Mouse (Mus musculus): ENCODE results near the gene Mark4. TPM values are rescaled to one million over a fixed set of nuclear protein-coding genes. Genes with fewer than 3 reads are reported as not detected.
A peak's percentile ranks its signal among the peaks of the same experiment; 100 is the strongest.

Mark4 gene
- polyA plus RNA-seq, 1 experiment from 2014 or later, result 10.9 TPM

GRCm38 (mm10) chr7:19409753-19410152 lies 48.9 kb downstream of the Mark4 start:
- Histone ChIP-seq H3K9me3 (ENCODE audit: control insufficient read depth, low read length) (peaks cover 4% of the 10 kb centered on the region; the same call in 1 of the 2 replicates), H3K27ac (replicated peaks; ENCODE audit: low read depth, low read length) (0 out of 2 replicates have a peak overlapping the region, but pooled peaks have one; percentile 23), H3K9ac (ENCODE audit: low read depth, low read length) (no peak overlapping the region), H3K4me3 (ENCODE audit: low read depth, low read length) (no peak overlapping the region), H3K4me1 (ENCODE audit: control insufficient read depth, insufficient read depth, low read length) (no peaks in the 10 kb centered on the region), H3K36me3 (ENCODE audit: control insufficient read depth, insufficient read depth, low read length) (no peaks in the 10 kb centered on the region), H3K27me3 (replicated peaks; ENCODE audit: control insufficient read depth, insufficient read depth, low read length) (peaks cover 6% of the 10 kb centered on the region), H3K4me2 (ENCODE audit: low read depth, low read length) (no peak overlapping the region)
- WGBS, result 39% methylated on average over 6 of the region's 6 CpGs
- peak; percentile 26 for DNase-seq (ENCODE audit: low spot score)
- peak; percentile 60 for ATAC-seq (ENCODE audit: low read depth)

GRCm38 (mm10) chr7:19405417-19405816 lies 53.2 kb downstream of the Mark4 start:
- WGBS, result 3% methylated on average over 18 of the region's 19 CpGs
- Histone ChIP-seq H3K9me3 (ENCODE audit: control insufficient read depth, low read length) (peaks cover 7% of the 10 kb centered on the region; the same call in 1 of the 2 replicates), H3K27me3 (replicated peaks; ENCODE audit: control insufficient read depth, insufficient read depth, low read length) (peaks cover 38% of the 10 kb centered on the region), H3K4me3 (ENCODE audit: low read depth, low read length) (no peak overlapping the region), H3K4me2 (ENCODE audit: low read depth, low read length) (peak overlapping the region; percentile 49), H3K36me3 (ENCODE audit: control insufficient read depth, insufficient read depth, low read length) (no peaks in the 10 kb centered on the region), H3K4me1 (ENCODE audit: control insufficient read depth, insufficient read depth, low read length) (no peaks in the 10 kb centered on the region; the same call in 1 of the 2 replicates), H3K9ac (ENCODE audit: low read depth, low read length) (peak overlapping the region; percentile 14; the same call in 1 of the 2 replicates), H3K27ac (replicated peaks; ENCODE audit: low read depth, low read length) (no peak overlapping the region)
- DNase-seq (ENCODE audit: low spot score) (peak; percentile 61), ATAC-seq (ENCODE audit: low read depth) (0 out of 2 replicates have a peak, but pooled peaks have one; percentile 20)

- H3K4me1 ChIP-seq (ENCODE audit: control insufficient read depth, insufficient read depth, low read length), result peaks cover 4% of the 10 kb centered on the region; the same call in 1 of the 2 replicates
- DNase-seq (ENCODE audit: low spot score) (no peak), ATAC-seq (ENCODE audit: low read depth) (no peak)
- H3K27me3 ChIP-seq (replicated peaks; ENCODE audit: control insufficient read depth, insufficient read depth, low read length), result peaks cover 45% of the 10 kb centered on the region
- H3K27ac ChIP-seq (replicated peaks; ENCODE audit: low read depth, low read length), result no peak within 1 kb of the TSS
- WGBS, result 51% methylated on average over 7 of the region's 7 CpGs
- H3K4me2 ChIP-seq (ENCODE audit: low read depth, low read length), result peak within 1 kb of the TSS; percentile 95
- H3K9me3 ChIP-seq (ENCODE audit: control insufficient read depth, low read length), result peaks cover 7% of the 10 kb centered on the region; the same call in 1 of the 2 replicates
- H3K4me3 ChIP-seq (ENCODE audit: low read depth, low read length), result peak within 1 kb of the TSS; percentile 58
- peak within 1 kb of the TSS; percentile 60 for H3K9ac ChIP-seq (ENCODE audit: low read depth, low read length)
- H3K36me3 ChIP-seq (ENCODE audit: control insufficient read depth, insufficient read depth, low read length), result no peaks in the 10 kb centered on the region
Observed at GRCm38 (mm10) chr7:19404476-19404875, 54.1 kb downstream of the Mark4 start, which contains the start of gene Ckm. TSS of gene Ckm (plus strand) at chr7:19404776.

DNA sequence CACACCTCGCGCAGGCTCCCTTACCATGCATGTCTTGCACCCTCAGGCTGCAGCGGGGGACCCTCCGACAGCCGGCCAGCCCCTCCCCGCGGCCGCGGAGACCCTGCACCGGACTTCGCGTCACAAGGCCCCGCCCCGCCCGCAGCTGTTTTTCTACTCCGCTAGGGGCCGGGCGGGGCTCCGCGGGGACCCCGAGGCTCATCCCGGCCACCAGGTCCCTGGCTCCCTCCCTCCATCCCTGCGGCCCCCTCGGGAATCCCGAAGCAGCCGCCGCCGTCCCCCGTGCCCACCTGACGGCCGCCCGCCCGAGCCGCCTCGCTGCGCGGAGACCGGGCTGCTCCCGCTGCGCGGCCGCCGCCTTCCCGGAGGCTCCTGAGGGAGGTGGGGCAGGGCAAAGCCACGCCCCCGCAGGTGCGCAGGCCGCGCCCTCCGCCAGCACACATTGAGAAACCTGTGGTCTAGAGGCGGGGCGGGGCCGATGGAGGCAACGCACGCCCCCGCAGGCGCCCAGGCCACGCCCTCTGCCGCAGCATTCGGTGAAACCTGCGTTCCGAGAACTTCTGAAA lies 54.8 kb downstream of the Mark4 start, which contains the start of gene Klc3:
Klc3 (minus strand) TSS at position 374 of the 566 bp plus-strand sequence.
- DNase-seq (ENCODE audit: low spot score), result peak; percentile 87
- H3K36me3 ChIP-seq (ENCODE audit: control insufficient read depth, insufficient read depth, low read length), result no peaks in the 10 kb centered on the region
- peak; percentile 66 for ATAC-seq (ENCODE audit: low read depth)
- H3K9me3 ChIP-seq (ENCODE audit: control insufficient read depth, low read length), result peaks cover 7% of the 10 kb centered on the region; the same call in 1 of the 2 replicates
- peaks cover 5% of the 10 kb centered on the region; the same call in 1 of the 2 replicates for H3K4me1 ChIP-seq (ENCODE audit: control insufficient read depth, insufficient read depth, low read length)
- H3K27ac ChIP-seq (replicated peaks; ENCODE audit: low read depth, low read length), result no peak within 1 kb of the TSS
- peak within 1 kb of the TSS; percentile 58 for H3K4me3 ChIP-seq (ENCODE audit: low read depth, low read length)
- WGBS, result 1% methylated on average over 38 of the region's 62 CpGs
- H3K4me2 ChIP-seq (ENCODE audit: low read depth, low read length), result peak within 1 kb of the TSS; percentile 95
- peak within 1 kb of the TSS; percentile 60 for H3K9ac ChIP-seq (ENCODE audit: low read depth, low read length)
- peaks cover 49% of the 10 kb centered on the region for H3K27me3 ChIP-seq (replicated peaks; ENCODE audit: control insufficient read depth, insufficient read depth, low read length)

GRCm38 (mm10) chr7:19402535-19403112 lies 56.0 kb downstream of the Mark4 start:
- Histone ChIP-seq H3K9ac (ENCODE audit: low read depth, low read length) (no peak overlapping the region), H3K4me3 (ENCODE audit: low read depth, low read length) (no peak overlapping the region), H3K4me1 (ENCODE audit: control insufficient read depth, insufficient read depth, low read length) (peaks cover 5% of the 10 kb centered on the region; the same call in 1 of the 2 replicates), H3K36me3 (ENCODE audit: control insufficient read depth, insufficient read depth, low read length) (no peaks in the 10 kb centered on the region), H3K4me2 (ENCODE audit: low read depth, low read length) (no peak overlapping the region), H3K27me3 (replicated peaks; ENCODE audit: control insufficient read depth, insufficient read depth, low read length) (peaks cover 49% of the 10 kb centered on the region), H3K27ac (replicated peaks; ENCODE audit: low read depth, low read length) (no peak overlapping the region), H3K9me3 (ENCODE audit: control insufficient read depth, low read length) (peaks cover 7% of the 10 kb centered on the region; the same call in 1 of the 2 replicates)
- DNase-seq (ENCODE audit: low spot score) (no peak), ATAC-seq (ENCODE audit: low read depth) (no peak)
- WGBS, result 79% methylated on average over 8 of the region's 9 CpGs

GRCm38 (mm10) chr7:19400946-19401345 lies 57.7 kb downstream of the Mark4 start:
- Histone ChIP-seq H3K9me3 (ENCODE audit: control insufficient read depth, low read length) (peaks cover 7% of the 10 kb centered on the region; the same call in 1 of the 2 replicates), H3K4me2 (ENCODE audit: low read depth, low read length) (no peak overlapping the region), H3K27me3 (replicated peaks; ENCODE audit: control insufficient read depth, insufficient read depth, low read length) (peaks cover 49% of the 10 kb centered on the region), H3K9ac (ENCODE audit: low read depth, low read length) (no peak overlapping the region), H3K4me3 (ENCODE audit: low read depth, low read length) (no peak overlapping the region), H3K27ac (replicated peaks; ENCODE audit: low read depth, low read length) (no peak overlapping the region), H3K36me3 (ENCODE audit: control insufficient read depth, insufficient read depth, low read length) (peaks cover 1% of the 10 kb centered on the region; the same call in 1 of the 2 replicates), H3K4me1 (ENCODE audit: control insufficient read depth, insufficient read depth, low read length) (peaks cover 5% of the 10 kb centered on the region; the same call in 1 of the 2 replicates)
- DNase-seq (ENCODE audit: low spot score), result no peak
- 84% methylated on average over 4 of the region's 4 CpGs for WGBS
- ATAC-seq (ENCODE audit: low read depth), result no peak

- Histone ChIP-seq H3K9ac (ENCODE audit: low read depth, low read length) (peak overlapping the region; percentile 55), H3K9me3 (ENCODE audit: control insufficient read depth, low read length) (peaks cover 7% of the 10 kb centered on the region; the same call in 1 of the 2 replicates), H3K4me3 (ENCODE audit: low read depth, low read length) (peak overlapping the region; percentile 28), H3K4me2 (ENCODE audit: low read depth, low read length) (peak overlapping the region; percentile 55), H3K27ac (replicated peaks; ENCODE audit: low read depth, low read length) (peak overlapping the region; percentile 55), H3K36me3 (ENCODE audit: control insufficient read depth, insufficient read depth, low read length) (peaks cover 14% of the 10 kb centered on the region), H3K27me3 (replicated peaks; ENCODE audit: control insufficient read depth, insufficient read depth, low read length) (peaks cover 43% of the 10 kb centered on the region), H3K4me1 (ENCODE audit: control insufficient read depth, insufficient read depth, low read length) (peaks cover 5% of the 10 kb centered on the region; the same call in 1 of the 2 replicates)
- WGBS, result 3% methylated on average over 26 of the region's 27 CpGs
- DNase-seq (ENCODE audit: low spot score) (peak; percentile 72), ATAC-seq (ENCODE audit: low read depth) (peak; percentile 72)
Observed at GRCm38 (mm10) chr7:19399496-19400280, 58.9 kb downstream of the Mark4 start.

- H3K9ac ChIP-seq (ENCODE audit: low read depth, low read length), result no peak overlapping the region
- DNase-seq (ENCODE audit: low spot score), result no peak
- no peak overlapping the region for H3K4me2 ChIP-seq (ENCODE audit: low read depth, low read length)
- peaks cover 2% of the 10 kb centered on the region; the same call in 1 of the 2 replicates for H3K4me1 ChIP-seq (ENCODE audit: control insufficient read depth, insufficient read depth, low read length)
- 85% methylated on average over 6 of the region's 8 CpGs for WGBS
- no peak overlapping the region for H3K27ac ChIP-seq (replicated peaks; ENCODE audit: low read depth, low read length)
- no peaks in the 10 kb centered on the region for H3K9me3 ChIP-seq (ENCODE audit: control insufficient read depth, low read length)
- peaks cover 66% of the 10 kb centered on the region for H3K36me3 ChIP-seq (ENCODE audit: control insufficient read depth, insufficient read depth, low read length)
- H3K27me3 ChIP-seq (replicated peaks; ENCODE audit: control insufficient read depth, insufficient read depth, low read length), result peaks cover 4% of the 10 kb centered on the region; the same call in 1 of the 2 replicates
- no peak for ATAC-seq (ENCODE audit: low read depth)
- no peak overlapping the region for H3K4me3 ChIP-seq (ENCODE audit: low read depth, low read length)
Observed at GRCm38 (mm10) chr7:19394484-19394883, 64.1 kb downstream of the Mark4 start.
